Mouse (Mus musculus): Measurements from ENCODE around the gene Vtcn1. TPM values are rescaled to one million over a fixed set of nuclear protein-coding genes. Genes with fewer than 3 reads are reported as not detected.
A peak's percentile ranks its signal among the peaks of the same experiment; 100 is the strongest.

The Vtcn1 gene
- polyA plus RNA-seq, 1 experiment from 2014 or later, result 0.19 TPM

DNA sequence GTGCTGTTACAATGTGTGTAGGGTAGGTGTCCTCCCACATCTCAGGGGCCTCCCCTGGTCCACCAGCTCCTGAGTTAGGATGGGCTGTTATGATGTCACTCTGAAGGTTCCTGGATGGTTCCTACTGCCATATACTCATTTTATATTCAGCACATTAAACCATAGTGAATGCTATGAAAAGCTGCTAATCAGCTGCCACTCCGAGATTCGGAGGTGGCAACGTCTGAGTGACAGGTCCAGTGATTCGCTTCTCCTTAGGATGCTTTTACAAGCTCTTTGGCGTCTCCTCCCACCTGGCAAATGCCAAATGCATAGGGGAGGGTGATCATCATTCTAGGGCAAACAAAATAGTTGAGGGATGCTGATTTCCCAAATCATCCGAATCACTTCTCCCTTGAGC is 70.2 kb downstream of the Vtcn1 start:
- 69% methylated on average over 6 of the region's 6 CpGs for WGBS
- no peak for ATAC-seq (ENCODE audit: extremely low read depth, insufficient number of reproducible peaks, low FRiP score, low TSS enrichment)
- Histone ChIP-seq H3K27me3 (replicated peaks) (no peaks in the 10 kb centered on the region), H3K9me3 (no peaks in the 10 kb centered on the region), H3K9ac (no peak overlapping the region), H3K27ac (replicated peaks) (no peak overlapping the region), H3K4me1 (peaks cover 4% of the 10 kb centered on the region; the same call in 1 of the 2 replicates), H3K4me3 (no peak overlapping the region), H3K4me2 (no peak overlapping the region), H3K36me3 (no peaks in the 10 kb centered on the region)

GRCm38 (mm10) chr3:100906128-100906527 is 80.9 kb downstream of the Vtcn1 start:
- Histone ChIP-seq H3K4me3 (no peak overlapping the region), H3K27me3 (replicated peaks) (no peaks in the 10 kb centered on the region), H3K36me3 (no peaks in the 10 kb centered on the region), H3K9me3 (no peaks in the 10 kb centered on the region), H3K9ac (no peak overlapping the region), H3K4me1 (peaks cover 26% of the 10 kb centered on the region), H3K4me2 (no peak overlapping the region), H3K27ac (replicated peaks) (no peak overlapping the region)
- no peak for ATAC-seq (ENCODE audit: extremely low read depth, insufficient number of reproducible peaks, low FRiP score, low TSS enrichment)
- WGBS, result 18% methylated on average over 6 of the region's 6 CpGs

GRCm38 (mm10) chr3:100906916-100907315 is 81.7 kb downstream of the Vtcn1 start:
- H3K27ac ChIP-seq (replicated peaks), result no peak overlapping the region
- H3K36me3 ChIP-seq, result no peaks in the 10 kb centered on the region
- ATAC-seq (ENCODE audit: extremely low read depth, insufficient number of reproducible peaks, low FRiP score, low TSS enrichment), result no peak
- no peak overlapping the region for H3K4me3 ChIP-seq
- 28% methylated on average over 3 of the region's 3 CpGs for WGBS
- H3K4me1 ChIP-seq, result peaks cover 31% of the 10 kb centered on the region
- no peaks in the 10 kb centered on the region for H3K9me3 ChIP-seq
- H3K4me2 ChIP-seq, result no peak overlapping the region
- no peaks in the 10 kb centered on the region for H3K27me3 ChIP-seq (replicated peaks)
- no peak overlapping the region for H3K9ac ChIP-seq

- H3K27ac ChIP-seq (replicated peaks), result no peak overlapping the region
- no peaks in the 10 kb centered on the region for H3K36me3 ChIP-seq
- no peak overlapping the region for H3K9ac ChIP-seq
- peak overlapping the region; percentile 16; the same call in 1 of the 2 replicates for H3K4me2 ChIP-seq
- ATAC-seq (ENCODE audit: extremely low read depth, insufficient number of reproducible peaks, low FRiP score, low TSS enrichment), result no peak
- no peaks in the 10 kb centered on the region for H3K9me3 ChIP-seq
- no peak overlapping the region for H3K4me3 ChIP-seq
- H3K27me3 ChIP-seq (replicated peaks), result no peaks in the 10 kb centered on the region
- peaks cover 32% of the 10 kb centered on the region for H3K4me1 ChIP-seq
- WGBS, result 29% methylated on average over 6 of the region's 6 CpGs
Measured at GRCm38 (mm10) chr3:100908594-100908993, 83.3 kb downstream of the Vtcn1 start.

- 63% methylated on average over 5 of the region's 5 CpGs for WGBS
- H3K36me3 ChIP-seq, result no peaks in the 10 kb centered on the region
- H3K27ac ChIP-seq (replicated peaks), result no peak overlapping the region
- no peak overlapping the region for H3K4me2 ChIP-seq
- H3K9me3 ChIP-seq, result no peaks in the 10 kb centered on the region
- no peak overlapping the region for H3K4me3 ChIP-seq
- ATAC-seq (ENCODE audit: extremely low read depth, insufficient number of reproducible peaks, low FRiP score, low TSS enrichment), result no peak
- H3K9ac ChIP-seq, result no peak overlapping the region
- peaks cover 30% of the 10 kb centered on the region for H3K4me1 ChIP-seq
- no peaks in the 10 kb centered on the region for H3K27me3 ChIP-seq (replicated peaks)
Measured at GRCm38 (mm10) chr3:100910621-100911020, 85.4 kb downstream of the Vtcn1 start.

DNA sequence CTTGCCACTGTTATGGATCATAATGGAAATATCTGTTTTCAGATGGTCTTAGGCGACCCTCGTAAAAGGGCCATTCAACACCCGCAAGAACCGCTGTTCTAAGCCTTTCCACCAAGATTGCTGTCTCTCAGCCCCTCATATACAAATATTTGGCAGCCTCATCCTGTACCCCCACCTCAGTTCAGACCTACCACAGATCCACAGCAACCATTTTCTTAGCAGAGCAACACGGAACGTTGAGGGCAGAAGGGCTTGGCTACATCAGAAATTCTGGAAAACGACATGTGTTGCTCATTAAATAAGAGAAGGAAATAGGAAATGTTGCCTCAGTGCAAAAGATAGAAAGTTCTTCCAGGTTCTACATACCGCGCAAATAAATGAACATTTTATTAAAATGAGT is 85.8 kb downstream of the Vtcn1 start:
- no peaks in the 10 kb centered on the region for H3K36me3 ChIP-seq
- ATAC-seq (ENCODE audit: extremely low read depth, insufficient number of reproducible peaks, low FRiP score, low TSS enrichment), result no peak

DNA sequence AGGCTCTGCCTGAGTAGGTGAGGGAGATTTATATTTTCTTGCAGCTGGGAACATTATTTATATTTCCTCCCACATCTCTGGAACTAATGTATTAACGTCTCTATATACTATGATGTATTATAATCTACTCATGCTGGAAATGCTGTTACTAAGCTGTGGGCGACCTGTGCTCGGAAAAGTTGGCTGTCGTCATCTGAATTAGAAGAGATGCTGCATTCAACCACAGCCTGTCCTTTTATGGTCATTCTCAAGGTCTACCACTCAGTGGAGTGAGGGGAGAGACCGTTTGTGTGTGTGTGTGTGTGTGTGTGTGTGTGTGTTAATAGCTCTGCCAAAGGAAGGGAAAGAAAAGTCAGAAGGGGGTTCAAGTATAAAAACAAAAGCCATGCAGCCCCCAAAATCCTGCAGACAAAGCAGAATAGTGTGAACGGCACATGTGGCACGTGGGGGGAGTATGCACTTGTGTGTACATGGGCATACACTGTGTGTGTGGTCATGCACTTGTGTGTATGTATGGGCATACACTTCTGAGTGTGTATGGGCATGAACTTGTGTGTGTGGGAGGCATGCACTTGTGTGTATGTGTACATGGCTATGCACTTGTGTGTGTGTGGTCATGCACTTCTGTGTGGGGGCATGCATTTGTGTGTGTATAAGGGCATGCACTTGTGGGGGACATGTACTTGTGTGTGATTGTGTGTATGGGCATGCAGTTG is 86.4 kb downstream of the Vtcn1 start:
- Histone ChIP-seq H3K27ac (replicated peaks) (no peak overlapping the region), H3K4me3 (no peak overlapping the region), H3K9ac (no peak overlapping the region), H3K36me3 (no peaks in the 10 kb centered on the region), H3K27me3 (replicated peaks) (no peaks in the 10 kb centered on the region), H3K4me2 (no peak overlapping the region), H3K9me3 (no peaks in the 10 kb centered on the region), H3K4me1 (peaks cover 22% of the 10 kb centered on the region)
- ATAC-seq (ENCODE audit: extremely low read depth, insufficient number of reproducible peaks, low FRiP score, low TSS enrichment), result no peak
- WGBS, result 46% methylated on average over 7 of the region's 7 CpGs

More for the DNA sequence above, 85.8 kb downstream of the Vtcn1 start:
- H3K27me3 ChIP-seq (replicated peaks), result no peaks in the 10 kb centered on the region
- no peak overlapping the region for H3K4me2 ChIP-seq
- H3K9ac ChIP-seq, result no peak overlapping the region
- no peak overlapping the region for H3K4me3 ChIP-seq
- H3K27ac ChIP-seq (replicated peaks), result no peak overlapping the region
- H3K4me1 ChIP-seq, result peaks cover 28% of the 10 kb centered on the region
- 77% methylated on average over 9 of the region's 9 CpGs for WGBS
- H3K9me3 ChIP-seq, result no peaks in the 10 kb centered on the region

DNA sequence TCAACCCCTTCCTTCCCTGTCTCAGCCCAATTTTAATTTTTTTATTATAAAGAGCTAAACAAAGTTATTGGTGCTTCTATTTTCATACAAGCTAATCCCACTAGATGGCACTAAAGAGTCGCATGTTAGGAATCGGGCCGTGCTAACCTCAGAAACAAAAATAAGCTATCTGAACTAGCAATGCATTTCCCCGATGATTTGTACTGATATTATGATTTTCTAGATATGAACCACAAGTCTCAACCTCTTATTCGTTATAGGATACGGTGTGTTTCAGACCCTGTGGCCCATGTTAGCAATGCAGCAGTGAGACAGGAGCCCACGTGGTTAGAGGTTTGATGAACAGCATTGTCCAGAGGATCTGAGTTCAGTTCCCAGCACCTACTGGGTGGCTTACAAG is 91.6 kb downstream of the Vtcn1 start:
- peaks cover 11% of the 10 kb centered on the region for H3K4me1 ChIP-seq
- H3K36me3 ChIP-seq, result no peaks in the 10 kb centered on the region
- no peak overlapping the region for H3K27ac ChIP-seq (replicated peaks)
- H3K4me3 ChIP-seq, result no peak overlapping the region
- H3K4me2 ChIP-seq, result 0 out of 2 replicates have a peak overlapping the region, but pooled peaks have one; percentile 22
- H3K27me3 ChIP-seq (replicated peaks), result no peaks in the 10 kb centered on the region
- no peak for ATAC-seq (ENCODE audit: extremely low read depth, insufficient number of reproducible peaks, low FRiP score, low TSS enrichment)
- H3K9ac ChIP-seq, result no peak overlapping the region
- H3K9me3 ChIP-seq, result no peaks in the 10 kb centered on the region
- 17% methylated on average over 7 of the region's 7 CpGs for WGBS

- ATAC-seq (ENCODE audit: extremely low read depth, insufficient number of reproducible peaks, low FRiP score, low TSS enrichment), result no peak
- no peaks in the 10 kb centered on the region for H3K9me3 ChIP-seq
Measured at GRCm38 (mm10) chr3:100920611-100921140, 95.4 kb downstream of the Vtcn1 start.

GRCm38 (mm10) chr3:100921825-100922505 is 96.7 kb downstream of the Vtcn1 start, which contains the start of gene Trim45:
Gene Trim45, plus strand, starts transcription at chr3:100922202.
- Histone ChIP-seq H3K4me2 (peak within 1 kb of the TSS; percentile 81), H3K9me3 (no peaks in the 10 kb centered on the region), H3K4me3 (peak within 1 kb of the TSS; percentile 68), H3K27me3 (replicated peaks) (no peaks in the 10 kb centered on the region), H3K9ac (peak within 1 kb of the TSS; percentile 88), H3K27ac (replicated peaks) (peak within 1 kb of the TSS; percentile 86), H3K36me3 (peaks cover 16% of the 10 kb centered on the region), H3K4me1 (peaks cover 46% of the 10 kb centered on the region)
- ATAC-seq (ENCODE audit: extremely low read depth, insufficient number of reproducible peaks, low FRiP score, low TSS enrichment), result peak; percentile 99
- WGBS, result under 1% methylated on average over 39 of the region's 39 CpGs

More at GRCm38 (mm10) chr3:100920611-100921140, 95.4 kb downstream of the Vtcn1 start:
- H3K36me3 ChIP-seq, result peaks cover 8% of the 10 kb centered on the region
- H3K4me3 ChIP-seq, result no peak overlapping the region
- no peak overlapping the region for H3K9ac ChIP-seq
- H3K27me3 ChIP-seq (replicated peaks), result no peaks in the 10 kb centered on the region
- H3K4me2 ChIP-seq, result peak overlapping the region; percentile 81; the same call in 1 of the 2 replicates
- H3K4me1 ChIP-seq, result peaks cover 39% of the 10 kb centered on the region
- no peak overlapping the region for H3K27ac ChIP-seq (replicated peaks)
- 79% methylated on average over 9 of the region's 9 CpGs for WGBS

- H3K4me3 ChIP-seq, result peak overlapping the region; percentile 68
Measured at GRCm38 (mm10) chr3:100922506-100923375, 97.5 kb downstream of the Vtcn1 start.

More at GRCm38 (mm10) chr3:100922506-100923375, 97.5 kb downstream of the Vtcn1 start:
- Histone ChIP-seq H3K4me2 (peak overlapping the region; percentile 70), H3K27me3 (replicated peaks) (no peaks in the 10 kb centered on the region), H3K4me1 (peaks cover 46% of the 10 kb centered on the region), H3K9me3 (no peaks in the 10 kb centered on the region), H3K27ac (replicated peaks) (peak overlapping the region; percentile 73), H3K36me3 (peaks cover 23% of the 10 kb centered on the region), H3K9ac (peak overlapping the region; percentile 88)
- WGBS, result 33% methylated on average over 28 of the region's 28 CpGs
- ATAC-seq (ENCODE audit: extremely low read depth, insufficient number of reproducible peaks, low FRiP score, low TSS enrichment), result no peak; the same call in 1 of the 2 replicates
